ENCODE assay signal across 26 mouse cellular contexts in the genomic region with DNA sequence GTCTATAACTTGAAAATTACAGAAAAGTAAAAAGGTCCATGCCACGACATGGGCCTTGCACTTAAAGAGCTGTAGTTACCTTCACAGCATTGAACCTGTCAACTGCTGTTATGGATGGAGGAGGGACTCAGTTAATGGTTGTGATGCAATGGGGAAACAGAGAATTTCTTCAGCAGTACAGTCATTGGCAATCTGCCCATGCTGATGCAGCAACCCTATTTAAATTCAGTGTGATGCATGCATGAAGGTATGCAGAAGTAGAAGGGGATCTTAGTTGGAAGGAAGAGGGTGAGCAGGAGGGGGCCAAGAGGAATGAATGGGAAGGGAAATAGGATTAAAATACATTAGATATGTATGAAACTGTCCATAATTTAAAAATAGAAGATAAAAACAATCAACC.
DNase-seq lines count a peak whose midpoint lies in the region; ATAC-seq lines count a peak whose summit lies in the region.
"Had no signal": no experiment of that assay in that cellular context is flagged by ENCODE, and none has a peak within 500 bp of the region (broad histone marks: within the 10 kb centered on the region; RNA-seq: fewer than 3 reads in every experiment).

No protein-coding gene starts in this region.

- no peak overlapping the region for H3K4me2 ChIP-seq in midbrain, embryonic 14.5 days (ENCODE audit: low read length)
- no peak overlapping the region for H3K4me2 ChIP-seq in midbrain, embryonic 15.5 days
- H3K4me2 ChIP-seq: embryonic facial prominence, embryonic 12.5 days; forebrain, embryonic 15.5 days; hindbrain, embryonic 13.5 days; kidney, embryonic 15.5 days; midbrain, embryonic 12.5 days; neural tube, embryonic 13.5 days had no signal

- no peak overlapping the region for H3K4me3 ChIP-seq in midbrain, embryonic 14.5 days (replicated peaks; ENCODE audit: low read depth, low read length)
- no peak overlapping the region for H3K4me3 ChIP-seq in midbrain, embryonic 15.5 days
- H3K4me3 ChIP-seq: embryonic facial prominence, embryonic 12.5 days; erythroblast, embryonic 14.5 days; forebrain, embryonic 15.5 days; heart, adult 2 months; hindbrain, embryonic 13.5 days; kidney, embryonic 15.5 days; midbrain, embryonic 12.5 days; neural tube, embryonic 13.5 days had no signal

- no peak overlapping the region for H3K9ac ChIP-seq in midbrain, embryonic 14.5 days (replicated peaks; ENCODE audit: low read length)
- no peak overlapping the region for H3K9ac ChIP-seq in midbrain, embryonic 15.5 days
- H3K9ac ChIP-seq: embryonic facial prominence, embryonic 12.5 days; forebrain, embryonic 15.5 days; hindbrain, embryonic 13.5 days; kidney, embryonic 15.5 days; liver, embryonic 14.5 days; midbrain, embryonic 12.5 days; neural tube, embryonic 13.5 days had no signal

- no peaks in the 10 kb centered on the region for H3K9me3 ChIP-seq in midbrain, embryonic 14.5 days (ENCODE audit: control insufficient read depth, low read length)
- no peaks in the 10 kb centered on the region for H3K9me3 ChIP-seq in midbrain, embryonic 15.5 days
- H3K9me3 ChIP-seq: embryonic facial prominence, embryonic 12.5 days; forebrain, embryonic 15.5 days; hindbrain, embryonic 13.5 days; kidney, embryonic 15.5 days; midbrain, embryonic 12.5 days; neural tube, embryonic 13.5 days had no signal

- no peak for ATAC-seq in midbrain, embryonic 14.5 days (ENCODE audit: low FRiP score, low TSS enrichment)
- ATAC-seq in midbrain, embryonic 15.5 days (replicated peaks): no peak
- peak; percentile 61 for ATAC-seq in megakaryocyte progenitor cell, adult 5-6 weeks (replicated peaks; ENCODE audit: poor library complexity)
- ATAC-seq: forebrain, embryonic 15.5 days had no signal

- H3K4me1 ChIP-seq in midbrain, embryonic 14.5 days (ENCODE audit: control insufficient read depth, insufficient read depth, low read length): no peaks in the 10 kb centered on the region
- H3K4me1 ChIP-seq in midbrain, embryonic 15.5 days: no peaks in the 10 kb centered on the region
- H3K4me1 ChIP-seq: embryonic facial prominence, embryonic 12.5 days; forebrain, embryonic 15.5 days; hindbrain, embryonic 13.5 days; kidney, embryonic 15.5 days; midbrain, embryonic 12.5 days; neural tube, embryonic 13.5 days had no signal

- WGBS in midbrain, embryonic 14.5 days: 84% methylated on average over 1 of the region's 1 CpGs
- WGBS in midbrain, embryonic 15.5 days: 81% methylated on average over 1 of the region's 1 CpGs

- peak; percentile 3 for DNase-seq in kidney, postnatal 10 days
- no peak for DNase-seq in kidney, postnatal 14 days
- peak; percentile 4 for DNase-seq in midbrain, embryonic 14.5 days
- DNase-seq in NIH3T3 (ENCODE audit: low read depth): peak; percentile 76
- no peak for DNase-seq in cerebellum, adult 11 months
- DNase-seq: adrenal gland, postnatal 25 days; B cell, adult 2 months; cerebellum, adult 11-12 months; cerebellum, postnatal 14 days; gastrocnemius, postnatal 14 days; heart, adult 2 months; kidney, adult 11 months; lung, postnatal 10 days; right cerebral cortex, adult 18-20 months; right cerebral cortex, postnatal 4 days; thymus, postnatal 14 days had no signal

- no peak overlapping the region for H3K27ac ChIP-seq in midbrain, embryonic 14.5 days (replicated peaks; ENCODE audit: low read depth, low read length)
- no peak overlapping the region for H3K27ac ChIP-seq in midbrain, embryonic 15.5 days
- H3K27ac ChIP-seq: embryonic facial prominence, embryonic 12.5 days; forebrain, embryonic 15.5 days; heart, adult 2 months; hindbrain, embryonic 13.5 days; kidney, embryonic 15.5 days; liver, embryonic 14.5 days; midbrain, embryonic 12.5 days; neural tube, embryonic 13.5 days had no signal

- H3K27me3 ChIP-seq in midbrain, embryonic 14.5 days (ENCODE audit: control insufficient read depth, insufficient read depth, low read length): no peaks in the 10 kb centered on the region
- H3K27me3 ChIP-seq in midbrain, embryonic 15.5 days (replicated peaks): no peaks in the 10 kb centered on the region
- H3K27me3 ChIP-seq: embryonic facial prominence, embryonic 12.5 days; forebrain, embryonic 15.5 days; hindbrain, embryonic 13.5 days; kidney, embryonic 15.5 days; midbrain, embryonic 12.5 days; neural tube, embryonic 13.5 days had no signal

- no peaks in the 10 kb centered on the region for H3K36me3 ChIP-seq in midbrain, embryonic 14.5 days (ENCODE audit: control insufficient read depth, insufficient read depth, low read length)
- no peaks in the 10 kb centered on the region for H3K36me3 ChIP-seq in midbrain, embryonic 15.5 days (replicated peaks)
- H3K36me3 ChIP-seq: embryonic facial prominence, embryonic 12.5 days; forebrain, embryonic 15.5 days; hindbrain, embryonic 13.5 days; kidney, embryonic 15.5 days; midbrain, embryonic 12.5 days; neural tube, embryonic 13.5 days had no signal

Comparison
In these comparisons a context has a peak if more than half of its experiments do, and no peak if none do; other contexts are left out.
1. DNase-seq: peak in kidney, postnatal 10 days (single experiment), midbrain, embryonic 14.5 days (single experiment) and NIH3T3 (single experiment); none in kidney, postnatal 14 days (single experiment) and cerebellum, adult 11 months (single experiment).